Mouse (Mus musculus): Measurements from ENCODE around the gene 3425401B19Rik. TPM values are rescaled to one million over a fixed set of nuclear protein-coding genes. Genes with fewer than 3 reads are reported as not detected.

3425401B19Rik gene
- total and polyA plus RNA-seq, 3 experiments: not detected

GRCm38 (mm10) chr14:32709861-32710260, 24.8 kb upstream of the 3425401B19Rik start (continued):
- TF ChIP-seq CHD1 (IDR thresholded peaks at IDR 0.05; ENCODE audit: low read depth, low read length) (no peak), USF2 (IDR thresholded peaks at IDR 0.05; ENCODE audit: borderline replicate concordance in 1 of 2, insufficient read depth in 1 of 2, low read depth in 1 of 2, low read length in 2 of 2) (no peak), HCFC1 (IDR thresholded peaks at IDR 0.05; ENCODE audit: low read depth, low read length) (no peak)

GRCm38 (mm10) chr14:32708756-32709155, 23.7 kb upstream of the 3425401B19Rik start:
- H3K9me3 ChIP-seq (replicated peaks; ENCODE audit: insufficient read depth, low read length): no peaks in the 10 kb centered on the region
- no peak overlapping the region for H3K9ac ChIP-seq (ENCODE audit: control insufficient read depth, low read depth, low read length, poor library complexity, severe bottlenecking)
- DNase-seq (ENCODE audit: low read depth, low spot score): no peak
- no peak overlapping the region for H3K4me3 ChIP-seq (ENCODE audit: control insufficient read depth in 1 of 2, insufficient read depth in 1 of 2, low read depth in 2 of 2, low read length in 2 of 2)
- no peaks in the 10 kb centered on the region for H3K36me3 ChIP-seq (ENCODE audit: control insufficient read depth in 1 of 2, insufficient read depth in 2 of 2, low read length in 2 of 2)
- no peaks in the 10 kb centered on the region for H3K4me1 ChIP-seq (ENCODE audit: control insufficient read depth in 1 of 2, insufficient read depth in 2 of 2, low read length in 2 of 2)
- H3K27me3 ChIP-seq (ENCODE audit: control insufficient read depth in 1 of 2, insufficient read depth in 2 of 2, low read length in 2 of 2): no peaks in the 10 kb centered on the region
- H3K79me2 ChIP-seq (ENCODE audit: control insufficient read depth, insufficient read depth, low read length, poor library complexity): no peaks in the 10 kb centered on the region
- H3K27ac ChIP-seq (ENCODE audit: control insufficient read depth, low read depth, low read length): no peak overlapping the region
- TF ChIP-seq TCF12 (IDR thresholded peaks at IDR 0.05; ENCODE audit: low read depth, low read length): no peak
- TF ChIP-seq SMC3 (IDR thresholded peaks at IDR 0.05; ENCODE audit: low read depth, low read length): no peak
- no peak for TF ChIP-seq TBP (IDR thresholded peaks at IDR 0.05; ENCODE audit: low read depth, low read length)
- no peak for TF ChIP-seq ZKSCAN1 (IDR thresholded peaks at IDR 0.05; ENCODE audit: low read depth, low read length)
- TF ChIP-seq KAT2A (conservative IDR thresholded peaks at IDR 0.05; ENCODE audit: low read depth, low read length): no peak
- TF ChIP-seq NRF1 (IDR thresholded peaks at IDR 0.05; ENCODE audit: insufficient read depth, low read depth, low read length, poor library complexity, severe bottlenecking): no peak
- no peak for TF ChIP-seq ELF1 (IDR thresholded peaks at IDR 0.05; ENCODE audit: low read depth, low read length)
- no peak for TF ChIP-seq CHD1 (IDR thresholded peaks at IDR 0.05; ENCODE audit: low read depth, low read length)
- no peak for TF ChIP-seq MEF2A (IDR thresholded peaks at IDR 0.05; ENCODE audit: extremely low read depth, insufficient replicate concordance, low read depth, low read length, poor library complexity, severe bottlenecking)
- no peak for TF ChIP-seq RCOR1 (IDR thresholded peaks at IDR 0.05; ENCODE audit: low read depth, low read length)
- TF ChIP-seq BHLHE40 (IDR thresholded peaks at IDR 0.05; ENCODE audit: borderline replicate concordance, low read depth, low read length): no peak
- TF ChIP-seq GABPA (IDR thresholded peaks at IDR 0.05; ENCODE audit: low read depth, low read length): no peak
- no peak for TF ChIP-seq ZMIZ1 (IDR thresholded peaks at IDR 0.05; ENCODE audit: low read depth, low read length)
- TF ChIP-seq USF2 (IDR thresholded peaks at IDR 0.05; ENCODE audit: borderline replicate concordance in 1 of 2, insufficient read depth in 1 of 2, low read depth in 1 of 2, low read length in 2 of 2): no peak
- no peak for TF ChIP-seq USF1 (IDR thresholded peaks at IDR 0.05; ENCODE audit: low read depth, low read length)

- Histone ChIP-seq H3K36me3 (ENCODE audit: control insufficient read depth in 1 of 2, insufficient read depth in 2 of 2, low read length in 2 of 2) (no peaks in the 10 kb centered on the region), H3K9ac (ENCODE audit: control insufficient read depth, low read depth, low read length, poor library complexity, severe bottlenecking) (no peak overlapping the region), H3K27me3 (ENCODE audit: control insufficient read depth in 1 of 2, insufficient read depth in 2 of 2, low read length in 2 of 2) (no peaks in the 10 kb centered on the region), H3K27ac (ENCODE audit: control insufficient read depth, low read depth, low read length) (no peak overlapping the region), H3K4me1 (ENCODE audit: control insufficient read depth in 1 of 2, insufficient read depth in 2 of 2, low read length in 2 of 2) (no peaks in the 10 kb centered on the region), H3K4me3 (ENCODE audit: control insufficient read depth in 1 of 2, insufficient read depth in 1 of 2, low read depth in 2 of 2, low read length in 2 of 2) (no peak overlapping the region), H3K9me3 (replicated peaks; ENCODE audit: insufficient read depth, low read length) (no peaks in the 10 kb centered on the region), H3K79me2 (ENCODE audit: control insufficient read depth, insufficient read depth, low read length, poor library complexity) (no peaks in the 10 kb centered on the region)
- no peak for DNase-seq (ENCODE audit: low read depth, low spot score)
- TF ChIP-seq GATA1 (IDR thresholded peaks at IDR 0.05; ENCODE audit: low read depth, low read length): no peak
- no peak for TF ChIP-seq CTCF (IDR thresholded peaks at IDR 0.05 in 2 of 3, conservative IDR thresholded peaks at IDR 0.05 in 1 of 3; ENCODE audit: control insufficient read depth in 1 of 3, insufficient read depth in 1 of 3, low read depth in 2 of 3, low read length in 3 of 3, poor library complexity in 1 of 3, severe bottlenecking in 1 of 3)
- no peak for TF ChIP-seq JUND (IDR thresholded peaks at IDR 0.05; ENCODE audit: low read depth, low read length)
- no peak for TF ChIP-seq USF2 (IDR thresholded peaks at IDR 0.05; ENCODE audit: borderline replicate concordance in 1 of 2, insufficient read depth in 1 of 2, low read depth in 1 of 2, low read length in 2 of 2)
- no peak for TF ChIP-seq RCOR1 (IDR thresholded peaks at IDR 0.05; ENCODE audit: low read depth, low read length)
- no peak for TF ChIP-seq NRF1 (IDR thresholded peaks at IDR 0.05; ENCODE audit: insufficient read depth, low read depth, low read length, poor library complexity, severe bottlenecking)
- no peak for TF ChIP-seq MYB (IDR thresholded peaks at IDR 0.05; ENCODE audit: low read depth, low read length)
- no peak for TF ChIP-seq CHD2 (IDR thresholded peaks at IDR 0.05; ENCODE audit: low read length)
- no peak for TF ChIP-seq ZKSCAN1 (IDR thresholded peaks at IDR 0.05; ENCODE audit: low read depth, low read length)
Measured at GRCm38 (mm10) chr14:32707938-32708337, 22.8 kb upstream of the 3425401B19Rik start.

All from MEL (cell line).